8 mouse cellular contexts compared by ENCODE assay signal in the genomic region with DNA sequence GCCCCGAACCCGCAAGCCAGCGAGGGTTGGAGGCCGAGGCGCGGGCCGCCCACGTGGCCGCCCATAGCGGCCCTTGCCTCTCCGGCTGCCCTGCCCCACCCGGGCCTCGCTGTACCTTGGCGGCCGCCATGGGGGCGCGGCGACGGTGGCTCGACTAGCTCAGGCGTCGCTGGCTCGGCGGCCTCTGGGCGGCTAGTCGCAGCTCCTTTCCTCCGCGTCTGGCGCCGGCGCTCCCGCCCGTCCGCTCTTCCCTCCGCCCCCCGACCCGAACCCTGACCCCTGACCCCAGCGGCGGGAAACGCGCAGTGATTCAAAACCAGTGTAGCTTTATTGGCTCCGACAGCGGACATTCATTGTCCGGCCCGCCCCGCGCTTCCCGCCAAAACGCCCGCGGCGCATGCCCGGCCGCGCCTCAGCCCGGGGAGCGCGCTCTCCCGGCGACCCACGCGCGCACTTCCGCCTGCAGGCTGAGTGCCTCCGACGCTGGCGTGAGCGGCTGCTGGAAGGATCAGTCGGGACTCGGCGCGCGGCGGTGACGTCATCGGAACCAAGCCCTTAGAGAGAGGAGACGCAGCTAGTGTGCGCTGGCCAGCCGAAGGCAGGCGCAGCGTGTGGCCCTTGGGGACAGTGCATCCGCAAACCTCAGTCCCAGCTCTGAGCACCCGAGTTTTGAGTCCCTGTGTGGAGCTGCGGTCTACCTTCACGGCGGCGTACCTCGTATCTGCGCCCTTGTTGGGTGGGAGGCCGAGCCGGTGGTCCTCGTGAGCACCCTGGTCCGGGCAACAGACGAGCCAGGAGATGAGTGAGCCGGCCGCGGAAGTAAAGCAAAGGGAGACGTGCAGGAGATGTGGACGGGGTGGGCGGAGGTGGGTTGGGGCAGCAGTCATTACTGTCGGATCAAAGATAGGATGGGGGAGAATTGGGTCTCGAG. TPM values are rescaled to one million over a fixed set of nuclear protein-coding genes. Genes with fewer than 3 reads are reported as not detected.
DNase-seq lines count a peak whose midpoint lies in the region; ATAC-seq lines count a peak whose summit lies in the region.

A gene (plus strand): TSS at position 247 of the 931 bp plus-strand sequence.
A gene (minus strand): TSS at position 300 of the 931 bp plus-strand sequence.

- peak; percentile 99 for DNase-seq in T-cell, adult 2 months (ENCODE audit: low spot score)
- DNase-seq in cerebellum, postnatal 36 days = peak; percentile 96 to 98
- peak; percentile 98 for DNase-seq in frontal cortex, postnatal 36 days (ENCODE audit: low spot score in 2 of 2)
- peak; percentile 99 for DNase-seq in left cerebral cortex, adult 11 months (ENCODE audit: low spot score)
- peak; percentile 98 to 100 for DNase-seq in lung, postnatal 4 days
- peak; percentile 98 for DNase-seq in retina, postnatal 7 days (ENCODE audit: low read depth, low spot score)
- peak; percentile 99 for DNase-seq in urinary bladder, adult 2 months (ENCODE audit: low spot score)

- peak within 1 kb of the TSS; percentile 83 for H3K4me2 ChIP-seq in hindbrain, embryonic 15.5 days

- peak within 1 kb of the TSS; percentile 82 for H3K9ac ChIP-seq in hindbrain, embryonic 15.5 days

- no peaks in the 10 kb centered on the region for H3K27me3 ChIP-seq in hindbrain, embryonic 15.5 days

- peaks cover 54% of the 10 kb centered on the region for H3K36me3 ChIP-seq in hindbrain, embryonic 15.5 days

- ATAC-seq in hindbrain, embryonic 15.5 days (ENCODE audit: low FRiP score, low read depth) = peak; percentile 96

- H3K9me3 ChIP-seq in hindbrain, embryonic 15.5 days = no peaks in the 10 kb centered on the region

- peaks cover 39% of the 10 kb centered on the region for H3K4me1 ChIP-seq in hindbrain, embryonic 15.5 days (replicated peaks)

- H3K27ac ChIP-seq in hindbrain, embryonic 15.5 days (replicated peaks) = peak within 1 kb of the TSS; percentile 89

- under 1% methylated on average over 92 of the region's 102 CpGs for WGBS in hindbrain, embryonic 15.5 days

- H3K4me3 ChIP-seq in hindbrain, embryonic 15.5 days = peak within 1 kb of the TSS; percentile 87

RNA-seq across cellular contexts. Expression of the first gene that starts in this region (rescaled TPM):
- polyA plus RNA-seq in hindbrain, embryonic 15.5 days (2015; fragmentation: Nextera tagmentation; extraction: Ambion mirVana) = 94.7 and 98.9 TPM in 2 replicates
- 55.6 and 56.7 TPM in 2 replicates for polyA plus RNA-seq in urinary bladder, adult 2 months (2012; rRNA removed)

RNA-seq across cellular contexts. Expression of the second gene that starts in this region (rescaled TPM):
- polyA plus RNA-seq in hindbrain, embryonic 15.5 days (2015; fragmentation: Nextera tagmentation; extraction: Ambion mirVana) = 373 and 402 TPM in 2 replicates
- 88.4 and 90.6 TPM in 2 replicates for polyA plus RNA-seq in urinary bladder, adult 2 months (2012; rRNA removed)

Comparison
In these comparisons a context has a peak if more than half of its experiments do, and no peak if none do; other contexts are left out.
1. Peak in every context shown above with its lines: DNase-seq, ATAC-seq, H3K4me3 ChIP-seq and H3K27ac ChIP-seq.